Mouse (Mus musculus): ENCODE measurements around the gene Smarcc1. TPM values are rescaled to one million over a fixed set of nuclear protein-coding genes. Genes with fewer than 3 reads are reported as not detected.
"Not testable (repeated sequence)": the region's sequence is repeated elsewhere in the genome, so short reads cannot be mapped to it uniquely, and the experiment has no call there.

Gene Smarcc1
- total and polyA plus RNA-seq, 3 experiments = 35.5 to 488 (median 79.0) TPM

DNA sequence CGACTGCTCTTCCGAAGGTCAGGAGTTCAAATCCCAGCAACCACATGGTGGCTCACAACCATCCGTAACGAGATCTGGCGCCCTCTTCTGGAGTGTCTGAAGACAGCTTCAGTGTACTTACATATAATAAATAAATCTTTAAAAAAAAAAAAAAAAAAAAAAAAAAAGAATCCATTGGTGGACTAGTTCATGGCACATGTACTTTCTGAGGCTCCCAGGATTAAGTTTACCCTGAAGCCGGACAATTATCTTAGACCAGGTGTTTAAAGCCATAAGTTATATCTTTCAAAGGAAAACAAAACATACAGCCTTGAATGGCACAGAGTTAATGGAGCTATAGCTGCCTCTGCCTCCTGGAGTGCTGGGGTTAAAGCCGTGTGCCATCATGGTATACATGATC lies 41.0 kb upstream of the Smarcc1 start:
- H3K36me3 ChIP-seq (ENCODE audit: control insufficient read depth in 1 of 2, insufficient read depth in 2 of 2, low read length in 2 of 2); DNase-seq (ENCODE audit: low read depth, low spot score); H3K4me1 ChIP-seq (ENCODE audit: control insufficient read depth in 1 of 2, insufficient read depth in 2 of 2, low read length in 2 of 2); H3K79me2 ChIP-seq (ENCODE audit: control insufficient read depth, insufficient read depth, low read length, poor library complexity); H3K27ac ChIP-seq (ENCODE audit: control insufficient read depth, low read depth, low read length); H3K9ac ChIP-seq (ENCODE audit: control insufficient read depth, low read depth, low read length, poor library complexity, severe bottlenecking); H3K4me3 ChIP-seq (ENCODE audit: control insufficient read depth in 1 of 2, insufficient read depth in 1 of 2, low read depth in 2 of 2, low read length in 2 of 2); H3K27me3 ChIP-seq (ENCODE audit: control insufficient read depth in 1 of 2, insufficient read depth in 2 of 2, low read length in 2 of 2); H3K9me3 ChIP-seq (replicated peaks; ENCODE audit: insufficient read depth, low read length): not testable (repeated sequence)
- peak in 1 of 3 experiments; percentile 4; a peak in 1 of 6 replicates for TF ChIP-seq CTCF (IDR thresholded peaks at IDR 0.05 in 2 of 3, conservative IDR thresholded peaks at IDR 0.05 in 1 of 3; ENCODE audit: control insufficient read depth in 1 of 3, insufficient read depth in 1 of 3, low read depth in 2 of 3, low read length in 3 of 3, poor library complexity in 1 of 3, severe bottlenecking in 1 of 3)
- peak; percentile 25; the same call in 1 of the 2 replicates for TF ChIP-seq TBP (IDR thresholded peaks at IDR 0.05; ENCODE audit: low read depth, low read length)
- peak; percentile 88 for TF ChIP-seq ZNF384 (IDR thresholded peaks at IDR 0.05; ENCODE audit: low read depth, low read length)

DNA sequence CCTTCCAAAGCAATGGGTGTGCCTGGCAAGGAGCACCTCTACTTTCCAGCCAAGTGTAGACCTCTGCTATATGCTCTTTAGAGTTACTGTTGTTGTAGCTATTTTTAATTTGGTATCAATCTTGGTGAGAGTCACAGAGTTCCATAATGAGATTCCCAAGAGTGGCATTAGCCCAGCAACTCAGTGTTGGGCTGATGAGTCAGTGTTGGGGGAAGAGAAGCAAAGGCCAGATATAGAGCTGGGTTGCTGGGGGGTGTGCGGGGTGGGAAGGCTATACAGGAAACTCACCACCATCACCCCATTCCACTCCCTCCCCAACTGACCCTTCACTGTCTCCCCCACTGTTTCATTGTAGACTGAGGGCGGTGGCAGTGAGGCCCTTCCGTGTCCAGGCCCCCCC lies 36.4 kb upstream of the Smarcc1 start:
- TF ChIP-seq RCOR1 (IDR thresholded peaks at IDR 0.05; ENCODE audit: low read depth, low read length) = no peak
- Histone ChIP-seq H3K9me3 (replicated peaks; ENCODE audit: insufficient read depth, low read length) (no peaks in the 10 kb centered on the region), H3K4me1 (ENCODE audit: control insufficient read depth in 1 of 2, insufficient read depth in 2 of 2, low read length in 2 of 2) (no peaks in the 10 kb centered on the region), H3K79me2 (ENCODE audit: control insufficient read depth, insufficient read depth, low read length, poor library complexity) (no peaks in the 10 kb centered on the region), H3K4me3 (ENCODE audit: control insufficient read depth in 1 of 2, insufficient read depth in 1 of 2, low read depth in 2 of 2, low read length in 2 of 2) (no peak overlapping the region), H3K27ac (ENCODE audit: control insufficient read depth, low read depth, low read length) (no peak overlapping the region), H3K9ac (ENCODE audit: control insufficient read depth, low read depth, low read length, poor library complexity, severe bottlenecking) (no peak overlapping the region), H3K36me3 (ENCODE audit: control insufficient read depth in 1 of 2, insufficient read depth in 2 of 2, low read length in 2 of 2) (peaks cover 0 to 2% of the 10 kb centered on the region in 2 experiments; a peak in 1 of 4 replicates), H3K27me3 (ENCODE audit: control insufficient read depth in 1 of 2, insufficient read depth in 2 of 2, low read length in 2 of 2) (no peaks in the 10 kb centered on the region)
- DNase-seq (ENCODE audit: low read depth, low spot score) = no peak

DNA sequence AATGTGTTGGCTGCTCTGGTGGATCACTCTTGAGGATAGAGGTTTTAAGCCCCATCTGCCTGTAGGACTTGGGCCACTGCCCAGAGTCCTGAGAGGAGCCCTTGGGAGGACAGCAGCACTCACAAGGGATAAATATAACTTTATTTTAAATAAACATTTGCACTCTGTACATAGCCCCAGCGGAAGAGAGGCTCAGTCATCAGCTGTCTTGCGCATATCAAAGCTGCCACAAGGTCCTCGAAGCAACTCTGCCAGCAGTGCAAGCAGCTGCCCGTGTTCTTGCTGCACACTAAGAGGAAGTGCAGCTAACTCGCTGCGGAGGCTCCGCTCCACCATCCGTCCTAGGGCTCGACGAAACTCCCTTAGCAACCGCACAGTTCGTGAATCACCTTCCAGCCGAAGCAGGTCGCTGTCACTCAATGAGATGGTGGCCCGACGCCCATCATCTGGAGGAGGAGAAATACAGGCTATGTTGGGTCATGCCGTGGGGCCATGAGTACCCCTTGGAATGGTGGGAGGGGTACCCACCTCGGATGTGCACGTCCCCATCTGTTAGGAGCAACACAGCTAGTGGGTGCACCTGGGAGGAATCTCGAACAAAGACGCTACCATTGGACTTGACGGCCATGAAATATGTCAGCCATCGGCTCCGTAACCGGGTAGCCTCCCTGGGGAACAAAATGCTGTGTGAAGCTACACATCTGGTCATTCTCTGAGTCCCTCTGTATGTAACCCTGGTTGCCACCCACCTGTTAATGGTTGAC lies 33.1 kb upstream of the Smarcc1 start:
- H3K27ac ChIP-seq (ENCODE audit: control insufficient read depth, low read depth, low read length) = no peak overlapping the region
- no peak overlapping the region for H3K4me3 ChIP-seq (ENCODE audit: control insufficient read depth in 1 of 2, insufficient read depth in 1 of 2, low read depth in 2 of 2, low read length in 2 of 2)
- no peak for DNase-seq (ENCODE audit: low read depth, low spot score)
- no peak overlapping the region for H3K9ac ChIP-seq (ENCODE audit: control insufficient read depth, low read depth, low read length, poor library complexity, severe bottlenecking)
- H3K79me2 ChIP-seq (ENCODE audit: control insufficient read depth, insufficient read depth, low read length, poor library complexity) = no peaks in the 10 kb centered on the region
- H3K4me1 ChIP-seq (ENCODE audit: control insufficient read depth in 1 of 2, insufficient read depth in 2 of 2, low read length in 2 of 2) = no peaks in the 10 kb centered on the region
- H3K36me3 ChIP-seq (ENCODE audit: control insufficient read depth in 1 of 2, insufficient read depth in 2 of 2, low read length in 2 of 2) = peaks cover 0 to 6% of the 10 kb centered on the region in 2 experiments; a peak in 1 of 4 replicates
- TF ChIP-seq ZC3H11A (IDR thresholded peaks at IDR 0.05; ENCODE audit: low read depth, low read length) (no peak), KAT2A (conservative IDR thresholded peaks at IDR 0.05; ENCODE audit: low read depth, low read length) (no peak), EP300 (IDR thresholded peaks at IDR 0.05; ENCODE audit: low read depth in 1 of 2, low read length in 2 of 2) (no peak), NRF1 (IDR thresholded peaks at IDR 0.05; ENCODE audit: insufficient read depth, low read depth, low read length, poor library complexity, severe bottlenecking) (no peak), ETS1 (IDR thresholded peaks at IDR 0.05; ENCODE audit: low read depth, low read length) (no peak), HCFC1 (IDR thresholded peaks at IDR 0.05; ENCODE audit: low read depth, low read length) (no peak), GABPA (IDR thresholded peaks at IDR 0.05; ENCODE audit: low read depth, low read length) (no peak), TCF12 (IDR thresholded peaks at IDR 0.05; ENCODE audit: low read depth, low read length) (no peak), MXI1 (IDR thresholded peaks at IDR 0.05; ENCODE audit: low read depth, low read length) (no peak), ZKSCAN1 (IDR thresholded peaks at IDR 0.05; ENCODE audit: low read depth, low read length) (no peak), TBP (IDR thresholded peaks at IDR 0.05; ENCODE audit: low read depth, low read length) (no peak), CHD1 (IDR thresholded peaks at IDR 0.05; ENCODE audit: low read depth, low read length) (no peak), GATA1 (IDR thresholded peaks at IDR 0.05; ENCODE audit: low read depth, low read length) (no peak), MYB (IDR thresholded peaks at IDR 0.05; ENCODE audit: low read depth, low read length) (no peak), POLR2AphosphoS2 (IDR thresholded peaks at IDR 0.05; ENCODE audit: low read length) (no peak)
- H3K9me3 ChIP-seq (replicated peaks; ENCODE audit: insufficient read depth, low read length) = no peaks in the 10 kb centered on the region
- H3K27me3 ChIP-seq (ENCODE audit: control insufficient read depth in 1 of 2, insufficient read depth in 2 of 2, low read length in 2 of 2) = no peaks in the 10 kb centered on the region
